Mouse (Mus musculus) 3T3-L1 (cell line): ENCODE measurements around the gene Specc1.

Experiments used
- DNase-seq: peaks from one replicate; pipeline ENCODE4 v3.0.0-alpha.2; 2015; ENCODE audit warnings: low read depth, low spot score

Specc1 gene

DNA sequence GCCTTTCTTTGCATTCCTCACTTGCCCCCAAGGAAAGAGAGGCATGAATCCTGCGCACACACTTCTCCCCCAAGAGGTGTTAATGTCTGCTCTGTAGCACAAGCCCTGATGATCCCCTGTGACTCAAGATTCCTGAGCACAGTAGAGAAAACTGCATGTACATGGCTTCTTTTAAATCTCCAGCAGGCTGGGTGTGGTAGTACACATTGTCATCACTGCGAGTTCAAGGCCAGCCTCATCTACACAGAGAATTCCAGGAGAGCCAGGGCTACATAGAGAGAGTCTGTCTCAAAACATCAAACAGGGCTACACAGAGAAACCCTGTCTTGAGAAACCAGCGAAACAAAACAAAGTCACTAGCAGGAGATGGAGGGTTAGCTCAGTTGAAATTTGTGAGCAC, 211.6 kb downstream of the Specc1 start:
- no peak for DNase-seq

DNA sequence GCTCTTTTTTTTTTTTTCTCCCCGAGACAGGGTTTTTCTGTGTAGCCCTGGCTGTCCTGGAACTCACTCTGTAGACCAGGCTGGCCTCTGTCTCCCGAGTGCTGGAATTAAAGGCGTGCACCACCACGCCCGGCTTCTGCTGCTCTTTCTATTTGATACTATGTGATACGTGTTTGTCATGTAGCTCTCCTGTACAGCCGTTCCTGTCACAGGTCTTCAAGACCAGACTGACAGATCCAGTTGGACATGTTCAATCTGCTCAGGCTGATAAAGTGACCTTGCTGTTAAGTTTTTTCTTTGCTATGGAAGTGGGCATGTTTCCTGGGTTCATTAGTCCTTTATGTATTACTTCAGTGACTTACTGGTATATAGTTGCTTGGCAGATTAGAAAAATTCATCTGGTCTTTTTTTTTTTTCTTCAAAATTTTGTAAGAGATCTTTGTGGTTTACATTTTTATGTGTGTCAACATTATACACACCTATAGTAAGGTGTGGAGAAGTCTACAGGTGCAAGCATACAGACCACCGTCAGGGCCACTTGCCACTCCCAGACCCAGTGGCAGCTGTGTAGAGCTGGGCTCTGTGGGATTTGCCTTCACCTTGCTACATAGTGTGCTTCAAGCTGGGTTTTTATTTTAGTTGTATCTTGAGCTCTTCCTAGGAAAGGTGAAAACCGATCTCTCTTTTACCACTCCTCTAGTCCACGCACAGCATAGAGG, 221.0 kb downstream of the Specc1 start:
- DNase-seq = no peak

DNA sequence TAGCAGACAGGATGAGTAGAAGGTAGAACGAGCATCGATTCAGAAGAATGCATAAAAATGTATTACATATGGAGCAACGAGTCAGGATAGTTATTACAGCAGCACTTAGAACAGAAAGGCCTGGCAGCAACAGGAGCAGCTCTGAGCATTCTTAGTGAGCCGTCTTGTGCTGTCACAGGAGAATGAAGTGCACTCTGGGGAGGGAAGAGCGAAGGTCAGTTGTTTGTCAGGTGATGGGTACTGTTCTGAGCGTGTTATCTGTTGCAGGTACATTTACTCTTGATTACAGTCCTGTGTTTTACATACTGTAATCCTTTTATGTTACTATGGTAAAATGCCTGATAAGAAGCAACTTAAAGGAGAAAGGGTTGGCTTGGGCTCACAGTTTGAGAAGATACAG, 224.2 kb downstream of the Specc1 start:
- no peak for DNase-seq

DNA sequence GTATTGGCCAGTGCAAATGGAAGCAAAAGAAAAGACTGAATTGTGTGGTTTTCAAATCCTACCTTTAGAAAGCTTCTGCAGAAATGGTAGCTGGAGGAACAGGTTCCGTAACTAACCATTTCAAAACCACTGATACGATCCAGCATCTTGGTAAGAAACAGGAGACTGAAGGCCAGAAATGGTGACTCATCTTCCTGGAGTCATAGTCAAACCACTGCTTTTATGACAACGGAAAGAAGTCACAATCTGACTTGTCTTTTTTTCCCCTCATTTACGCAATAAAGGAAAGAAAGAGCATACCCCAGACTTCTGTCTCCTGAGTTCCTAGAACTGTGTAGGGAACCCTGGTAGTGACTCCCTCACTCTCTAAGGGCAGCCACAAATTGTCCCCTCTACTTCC, 228.3 kb downstream of the Specc1 start:
- peak; percentile 77 for DNase-seq

DNA sequence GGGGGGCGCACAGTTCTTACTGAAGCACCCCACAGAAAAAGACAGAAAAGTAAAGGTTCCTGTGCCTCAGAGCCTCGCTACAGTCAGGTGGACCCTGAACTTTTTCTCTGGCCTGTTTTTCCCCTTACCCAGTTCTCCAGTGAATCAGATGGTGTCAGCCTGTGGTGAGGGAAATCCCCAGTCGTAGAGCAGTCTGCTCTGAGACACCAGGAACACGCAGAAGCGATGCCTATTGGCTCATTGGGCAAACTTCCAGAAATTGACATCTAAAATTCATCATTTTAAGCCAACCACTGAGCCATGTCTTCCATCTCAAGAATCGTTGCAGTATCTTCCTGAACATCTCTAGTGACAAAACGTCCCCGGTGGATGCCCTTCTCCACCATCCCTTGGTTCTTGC, 230.5 kb downstream of the Specc1 start:
- no peak for DNase-seq

DNA sequence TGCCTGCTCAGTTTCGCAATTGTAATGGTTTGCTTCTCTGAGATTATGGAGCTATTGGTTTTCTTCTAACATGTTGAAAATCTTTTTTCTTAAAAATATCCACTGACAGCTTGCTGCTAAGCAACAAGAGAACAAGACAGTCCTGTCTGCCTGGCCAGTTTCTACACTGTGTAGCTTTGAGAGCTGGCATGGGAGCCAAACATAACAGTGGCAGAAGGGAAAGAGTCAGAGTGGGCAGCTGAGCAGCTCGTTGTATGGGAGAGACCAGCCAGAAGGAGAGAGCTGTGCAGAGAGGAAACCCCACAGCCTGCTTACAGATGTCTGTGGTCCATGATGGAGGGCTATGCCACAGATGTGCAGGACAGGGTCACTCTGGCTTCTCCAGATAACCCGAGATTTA, 235.5 kb downstream of the Specc1 start:
- no peak for DNase-seq

DNA sequence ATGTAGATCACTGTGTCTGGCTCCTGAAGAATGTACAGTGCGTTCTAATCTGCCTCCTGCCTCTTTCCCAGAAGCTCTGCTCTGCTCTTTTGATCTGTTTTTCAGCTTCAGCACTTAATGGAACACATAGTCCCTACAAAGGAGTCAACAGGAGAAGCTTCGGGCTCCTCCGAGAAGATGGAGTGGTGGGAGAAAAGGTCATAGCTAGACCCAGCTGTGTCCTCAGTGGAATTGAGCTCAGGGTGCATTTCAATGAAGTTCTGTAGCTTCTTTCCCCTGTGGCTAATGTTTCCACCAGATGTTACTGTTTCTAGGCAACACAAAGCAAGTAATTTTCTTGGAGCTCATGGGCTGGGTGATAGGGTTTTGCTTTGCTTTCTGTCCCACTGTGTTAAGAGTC, 236.6 kb downstream of the Specc1 start:
- no peak for DNase-seq

DNA sequence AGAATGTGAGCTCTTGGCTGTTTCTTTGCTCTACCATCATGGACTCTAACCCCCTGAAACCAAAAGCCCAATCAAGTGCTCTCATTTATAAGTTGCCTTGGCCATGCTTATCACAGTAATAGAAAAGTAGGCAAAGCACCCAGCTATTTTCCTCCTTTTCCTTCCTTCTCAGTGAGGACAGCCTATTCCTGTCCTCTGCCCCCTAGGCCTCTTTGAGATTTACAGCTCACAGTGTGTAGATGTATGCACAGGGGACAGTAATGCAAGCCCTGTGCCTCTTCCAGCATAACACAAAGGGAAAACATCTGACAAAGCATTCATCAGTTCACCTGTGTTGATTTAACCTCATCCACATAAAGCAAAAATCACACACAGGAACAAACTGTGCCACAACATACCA, 237.7 kb downstream of the Specc1 start:
- DNase-seq = no peak

DNA sequence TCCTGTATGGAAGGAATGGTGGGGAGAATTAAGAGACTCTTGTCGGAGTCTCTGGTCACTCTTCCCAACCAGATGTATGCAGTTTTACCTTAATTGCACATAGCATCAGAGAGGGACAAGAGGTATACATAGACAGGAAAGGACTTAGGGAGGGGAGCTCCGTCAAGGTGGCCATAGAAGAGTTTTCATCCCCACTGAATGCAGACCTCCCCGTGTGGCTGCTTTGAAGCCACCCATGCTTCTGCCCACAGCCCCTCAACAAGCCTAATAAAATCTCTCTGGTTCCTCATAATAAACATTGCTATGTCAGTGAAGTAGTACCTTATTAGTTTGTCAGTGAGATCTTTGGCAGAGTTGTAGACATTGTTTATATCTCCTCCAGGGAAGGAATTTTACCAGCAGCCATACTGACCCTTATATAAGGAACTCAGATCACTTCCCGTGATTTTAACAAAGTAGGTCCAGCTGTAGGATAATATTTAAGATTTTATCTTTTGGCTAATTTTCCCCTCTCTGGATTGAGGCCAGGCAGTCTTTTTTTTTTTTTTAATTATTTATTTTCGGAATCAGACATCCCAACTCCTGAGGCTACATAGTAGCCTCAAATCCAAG, 244.4 kb downstream of the Specc1 start:
- DNase-seq = no peak

DNA sequence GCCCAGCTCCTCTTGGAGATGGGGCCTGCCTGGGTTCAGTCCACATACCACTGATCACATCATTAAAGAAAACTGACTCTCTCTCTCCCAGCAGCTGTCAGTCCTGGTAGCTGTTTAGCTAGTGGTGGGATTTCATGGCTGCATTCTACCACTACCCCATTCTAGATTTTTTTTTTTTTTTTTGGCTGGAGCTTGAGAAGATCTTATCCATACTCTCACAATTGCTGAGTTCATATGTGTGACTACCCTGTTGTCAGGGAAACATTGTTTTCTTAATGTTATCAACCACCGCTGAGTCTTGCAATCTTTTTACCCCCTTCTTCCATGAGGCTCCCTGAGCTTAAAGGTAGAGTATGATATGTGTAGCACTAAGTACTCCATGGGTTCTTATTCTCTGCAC, 246.1 kb downstream of the Specc1 start:
- DNase-seq = no peak

DNA sequence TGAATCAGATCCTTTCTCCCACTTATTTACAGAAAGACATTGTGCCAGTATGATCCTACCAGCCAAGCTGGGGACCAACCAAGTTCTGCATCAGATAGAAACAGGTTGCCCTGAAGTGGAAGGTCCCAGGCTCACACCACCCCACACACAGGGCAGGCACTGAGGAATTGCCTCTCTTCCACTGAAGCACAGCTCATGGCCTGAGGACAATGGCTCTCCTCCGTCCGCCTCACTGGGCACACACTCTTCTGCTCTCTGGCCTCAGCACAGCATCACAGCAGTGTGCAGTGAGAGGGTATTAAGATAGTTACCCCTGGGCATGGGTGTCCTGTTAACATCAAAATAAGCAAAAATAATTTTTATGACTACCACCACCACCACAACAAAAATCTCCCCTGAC, 252.5 kb downstream of the Specc1 start:
- DNase-seq = no peak

DNA sequence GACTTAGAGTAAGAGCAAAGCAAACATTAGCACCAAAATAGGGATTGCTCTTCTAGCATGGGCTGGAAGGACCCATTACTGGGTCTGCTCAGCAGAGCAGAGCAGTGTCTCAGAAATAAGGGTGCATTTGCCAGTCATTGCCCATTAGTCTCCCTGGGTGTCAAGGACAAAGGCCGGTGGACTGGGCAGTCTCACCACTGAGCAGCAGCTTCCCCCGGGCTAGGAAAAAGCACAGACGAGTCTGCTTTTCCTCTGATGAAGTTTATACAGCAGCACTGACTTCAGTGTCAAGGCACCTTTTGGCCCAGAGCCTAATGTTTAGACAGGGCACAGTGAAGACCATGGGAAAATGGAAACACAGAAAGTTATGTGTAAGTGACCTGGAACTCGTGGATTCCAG, 253.3 kb downstream of the Specc1 start:
- DNase-seq = no peak

DNA sequence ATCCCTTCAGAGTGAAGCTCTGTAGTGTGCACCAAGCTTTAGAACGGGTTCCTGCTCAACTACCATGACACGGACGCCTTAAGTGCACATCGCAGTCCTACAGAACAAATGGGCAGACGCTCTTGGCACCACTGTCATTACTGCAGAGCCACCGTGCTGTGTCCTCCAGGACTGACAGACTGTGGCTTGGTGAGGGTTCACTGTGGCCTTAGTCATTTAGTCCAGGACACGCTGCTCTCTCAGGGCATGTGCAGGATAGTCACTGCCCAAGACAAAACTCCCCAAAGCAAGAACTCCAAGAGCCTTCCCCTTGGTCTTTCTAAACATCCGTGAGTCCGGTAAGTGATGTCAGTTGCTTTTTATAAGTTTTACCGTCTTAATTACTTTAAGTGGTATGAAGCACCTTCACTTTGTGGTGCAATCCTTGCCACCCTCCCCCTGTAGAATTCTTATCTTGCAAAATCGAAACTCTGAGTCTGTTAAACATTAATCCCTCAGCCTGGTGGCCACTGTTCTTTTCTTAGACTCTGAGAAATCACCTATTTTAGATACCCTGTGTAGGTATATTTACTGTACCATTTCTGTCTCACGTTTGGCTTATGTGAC, 256.9 kb downstream of the Specc1 start:
- no peak for DNase-seq

DNA sequence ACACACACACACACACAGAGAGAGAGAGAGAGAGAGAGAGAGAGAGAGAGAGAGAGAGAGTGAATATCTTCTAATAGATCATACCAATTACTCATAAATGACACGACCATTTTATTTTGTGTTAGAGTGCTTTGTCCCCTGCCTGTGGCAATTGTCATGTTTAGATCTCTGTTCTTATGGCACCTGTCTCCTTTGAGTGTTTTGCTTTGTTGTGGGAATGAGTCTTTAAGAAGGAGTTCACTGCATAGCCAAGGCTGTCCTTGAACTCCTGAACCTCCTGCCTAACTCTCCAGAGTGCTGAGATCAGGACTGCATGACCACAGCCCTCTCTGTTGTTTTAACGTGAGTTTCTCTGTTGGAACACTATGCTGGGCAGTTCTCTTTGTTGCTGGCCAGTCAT, 258.5 kb downstream of the Specc1 start:
- no peak for DNase-seq

DNA sequence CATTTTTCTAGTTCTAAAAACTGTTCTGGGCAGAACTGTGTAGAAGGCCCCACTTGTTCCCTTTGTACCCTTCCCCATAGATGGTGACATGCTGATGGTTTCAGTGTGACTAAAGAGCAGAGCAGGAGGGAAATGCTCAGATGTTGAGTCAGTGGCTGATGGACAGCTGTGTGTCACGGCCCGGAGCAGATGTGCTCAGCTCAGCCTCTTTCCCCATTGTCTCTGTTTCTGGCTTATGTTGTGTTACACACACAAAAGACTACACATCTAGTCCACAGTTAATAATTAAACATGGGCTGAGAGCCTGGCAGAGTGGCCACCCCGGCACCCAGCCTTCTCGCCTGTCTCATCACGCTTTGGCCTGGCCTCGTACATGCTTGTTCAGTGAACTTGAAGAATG, 261.2 kb downstream of the Specc1 start:
- DNase-seq = peak; percentile 61

DNA sequence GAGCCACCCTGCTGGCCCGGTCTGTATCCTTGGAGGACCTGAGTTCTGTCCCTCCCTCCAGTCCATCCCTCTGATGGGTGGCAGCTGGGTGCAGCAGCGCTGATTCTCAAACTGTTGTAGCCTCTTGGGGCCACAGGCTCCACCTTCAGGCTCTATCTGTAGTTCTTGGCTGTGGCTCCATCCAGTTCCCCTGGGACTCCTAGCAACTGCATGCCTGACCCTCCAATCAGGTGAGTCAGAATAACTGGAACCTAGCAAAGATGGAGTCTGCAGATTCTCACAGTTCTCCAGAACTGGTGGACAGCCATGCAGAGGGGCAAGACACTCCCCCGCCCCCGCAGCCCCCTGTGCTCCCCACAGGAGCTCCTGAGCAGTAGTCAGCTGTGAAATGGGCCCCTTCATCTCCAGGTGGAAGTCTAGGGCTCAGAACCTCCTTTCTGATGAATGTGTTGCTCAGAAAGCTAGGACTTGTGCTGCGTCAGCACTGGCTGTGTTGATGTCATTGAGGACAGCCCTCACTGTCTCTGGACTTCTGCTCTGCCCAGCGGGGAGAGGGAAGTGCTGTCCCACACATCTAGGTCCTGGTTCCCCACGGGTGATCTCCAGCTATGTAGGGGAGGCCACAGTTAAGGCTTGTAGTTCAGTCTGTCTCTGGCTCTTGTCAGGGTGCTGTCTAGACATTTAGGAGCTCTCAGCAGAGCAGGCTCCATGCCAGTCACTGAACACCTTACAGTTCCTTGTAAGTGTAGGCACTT, 264.4 kb downstream of the Specc1 start:
- peak; percentile 93 for DNase-seq

DNA sequence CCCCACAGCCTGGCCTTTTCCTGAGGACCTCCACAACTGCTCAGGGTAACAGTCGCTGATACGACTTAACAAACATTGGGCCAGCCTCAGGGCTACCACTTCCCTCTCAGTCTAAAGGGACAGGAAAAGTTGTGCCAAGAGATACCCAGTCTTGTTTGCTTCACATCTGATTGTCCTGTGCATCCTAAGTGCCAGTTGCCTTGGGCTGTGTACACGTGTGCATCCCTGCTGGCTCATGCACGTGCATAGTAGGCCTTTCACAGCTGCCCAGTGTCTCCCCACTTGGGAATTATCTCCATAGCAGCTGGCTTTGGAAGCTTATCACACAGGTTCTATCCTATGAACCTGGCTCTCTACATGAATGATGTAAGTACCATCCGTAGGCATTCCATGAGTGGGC, 266.9 kb downstream of the Specc1 start:
- no peak for DNase-seq

DNA sequence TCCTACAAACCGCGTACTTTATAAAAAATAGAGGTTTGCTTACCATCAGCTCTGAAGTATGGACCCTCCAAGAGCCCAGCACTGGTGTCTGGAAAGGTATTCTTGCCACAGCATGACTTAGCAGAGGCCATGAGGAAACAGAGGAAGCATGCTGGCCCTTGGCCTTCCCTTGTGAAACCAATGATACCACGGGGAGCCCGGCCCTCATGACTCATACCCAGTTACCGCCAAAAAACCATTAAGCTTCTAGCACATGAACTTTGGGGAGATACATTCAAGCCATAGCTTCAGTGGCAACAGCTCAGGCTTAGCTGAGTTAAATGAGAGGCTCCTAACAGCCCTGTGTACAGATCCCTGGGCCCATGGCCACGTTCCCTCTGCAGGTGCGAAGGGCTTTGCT, 267.4 kb downstream of the Specc1 start:
- peak; percentile 88 for DNase-seq

DNA sequence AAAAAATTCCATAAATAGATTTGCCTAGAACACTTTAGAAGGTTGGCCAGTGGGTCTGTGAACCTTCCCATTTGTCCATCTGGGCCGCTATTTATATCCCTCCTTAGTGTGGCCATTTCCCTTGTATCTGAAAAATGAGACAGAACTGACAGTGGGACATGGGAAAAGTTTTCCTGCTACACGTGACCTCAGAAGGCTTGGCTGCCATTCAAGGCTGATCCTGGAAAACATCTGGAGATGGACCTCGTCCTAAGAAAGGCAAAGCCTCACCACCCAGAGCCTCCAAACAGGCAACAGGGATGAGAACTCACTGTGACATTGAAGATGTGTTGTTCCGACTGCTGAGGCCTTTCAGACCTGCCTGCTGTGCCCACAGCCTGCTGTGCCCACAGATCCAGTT, 268.2 kb downstream of the Specc1 start:
- peak; percentile 59 for DNase-seq

DNA sequence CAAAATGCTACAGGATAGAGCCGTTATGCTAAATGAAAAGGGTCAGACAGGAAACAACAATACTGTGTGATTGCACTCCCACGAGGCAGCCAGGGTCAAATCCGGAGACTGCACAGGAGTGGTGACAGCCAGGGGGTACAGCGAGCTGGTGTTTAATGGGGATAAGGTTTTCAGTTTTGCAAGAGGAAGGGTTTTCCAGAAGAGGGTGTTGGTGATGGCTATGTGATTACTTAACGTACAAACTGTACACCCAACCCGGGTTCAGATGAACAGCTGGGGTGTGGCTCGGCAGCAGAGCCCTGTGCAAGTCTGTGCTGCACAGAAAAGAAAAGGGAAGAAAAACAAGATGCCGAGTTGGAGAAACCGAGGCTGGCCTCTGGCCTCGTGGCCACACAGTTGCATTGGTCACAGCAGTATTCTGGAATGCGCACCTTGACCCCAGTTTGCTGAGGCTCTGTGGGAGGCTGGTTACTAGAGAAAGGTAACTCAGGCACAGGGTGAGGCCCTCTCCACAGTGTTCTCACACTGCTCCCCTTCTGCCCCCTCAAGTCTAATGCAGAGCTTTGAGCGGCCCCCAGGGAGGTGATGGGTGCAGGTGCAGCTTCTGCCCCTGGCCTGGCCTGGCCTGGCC, 284.2 kb downstream of the Specc1 start:
- no peak for DNase-seq

DNA sequence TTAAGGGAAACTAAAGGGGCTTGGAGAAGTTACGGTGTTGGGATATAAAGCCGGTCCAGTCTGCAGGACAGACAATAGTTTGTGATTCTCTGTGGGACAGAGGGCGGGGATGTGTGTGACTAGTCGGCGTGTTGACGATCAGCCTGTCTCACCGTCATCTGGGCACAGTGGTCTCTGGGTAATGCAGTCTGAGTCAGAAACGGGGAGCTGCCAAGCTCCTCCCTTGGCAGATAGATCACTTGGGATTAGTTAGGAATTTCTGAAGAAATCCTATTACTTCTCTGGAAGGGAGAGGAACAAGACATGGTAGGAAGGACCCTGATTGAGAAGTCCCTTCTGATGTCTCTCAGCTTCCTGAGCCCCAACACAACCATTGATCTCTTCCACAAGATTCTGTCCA, 287.3 kb downstream of the Specc1 start:
- DNase-seq = peak; percentile 80

DNA sequence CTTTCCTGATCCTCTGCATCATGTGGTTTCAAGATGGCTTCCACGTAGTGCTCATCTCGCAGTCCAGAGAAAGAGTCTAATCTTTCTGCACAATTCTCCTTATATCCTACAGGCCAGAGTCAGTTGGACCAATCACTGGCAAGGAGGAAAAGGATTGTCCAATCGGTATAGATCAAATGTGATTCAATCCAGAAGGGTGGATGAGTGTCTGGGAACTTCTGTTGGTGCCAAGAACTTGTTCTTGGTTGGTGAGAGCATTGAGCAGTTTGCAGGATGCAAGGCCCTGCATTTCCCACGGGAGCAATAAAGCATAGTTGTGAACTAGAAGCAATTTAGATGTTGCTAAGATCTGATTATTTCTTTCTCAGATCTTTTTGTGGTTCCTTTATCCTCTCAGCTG, 287.9 kb downstream of the Specc1 start:
- peak; percentile 72 for DNase-seq
